Mouse (Mus musculus) splenic B cell, adult 2 months (primary cell): ENCODE data around the gene Tcf25.
A peak's percentile ranks its signal among the peaks of the same experiment; 100 is the strongest.

ENCODE experiments used
- DNase-seq: peaks from one replicate; pipeline ENCODE4 v3.0.0-alpha.2; 2011; ENCODE audit warnings: low read depth, low spot score
- H3K27me3 ChIP-seq: 2 replicates; pipeline ENCODE4 v1.6.1; 2012; ENCODE audit warnings: mild to moderate bottlenecking, low read length, moderate library complexity, mixed read lengths; ENCODE audit not compliant: control insufficient read depth, poor library complexity, insufficient read depth, severe bottlenecking
- H3K36me3 ChIP-seq: 2 replicates; pipeline ENCODE4 v1.6.1; 2012; ENCODE audit warnings: mild to moderate bottlenecking, low read length, moderate library complexity, mixed read lengths; ENCODE audit not compliant: control insufficient read depth, poor library complexity, insufficient read depth, severe bottlenecking

Tcf25 gene

DNA sequence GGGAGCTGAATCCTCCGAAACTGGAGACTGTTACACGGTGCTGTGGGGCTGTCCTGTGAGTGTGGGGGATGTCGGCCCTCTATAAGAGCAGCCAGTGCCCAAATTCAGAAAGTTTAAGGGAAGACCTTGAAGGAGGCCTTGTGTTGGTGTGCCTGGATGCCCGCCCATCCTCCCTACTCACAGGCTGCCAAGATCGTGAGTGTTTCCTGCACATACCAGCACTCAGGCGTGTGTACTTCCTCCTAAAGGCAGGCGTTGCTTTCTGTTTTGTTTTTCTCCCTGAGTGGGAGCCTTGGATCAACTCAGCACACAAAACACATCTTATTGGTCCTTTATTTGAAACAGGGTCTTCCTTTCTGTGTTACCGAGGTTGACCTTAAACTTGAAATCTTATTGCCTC is 31.3 kb upstream of the Tcf25 start:
- Histone ChIP-seq H3K27me3 (no peaks in the 10 kb centered on the region), H3K36me3 (no peaks in the 10 kb centered on the region)

GRCm38 (mm10) chr8:123342911-123343310 is 30.6 kb upstream of the Tcf25 start:
- Histone ChIP-seq H3K27me3 (no peaks in the 10 kb centered on the region), H3K36me3 (no peaks in the 10 kb centered on the region)
- no peak for DNase-seq

More for the DNA sequence above, 31.3 kb upstream of the Tcf25 start:
- no peak for DNase-seq

GRCm38 (mm10) chr8:123343422-123343821 is 30.1 kb upstream of the Tcf25 start:
- H3K27me3 ChIP-seq, result no peaks in the 10 kb centered on the region
- H3K36me3 ChIP-seq, result no peaks in the 10 kb centered on the region
- DNase-seq, result no peak

DNA sequence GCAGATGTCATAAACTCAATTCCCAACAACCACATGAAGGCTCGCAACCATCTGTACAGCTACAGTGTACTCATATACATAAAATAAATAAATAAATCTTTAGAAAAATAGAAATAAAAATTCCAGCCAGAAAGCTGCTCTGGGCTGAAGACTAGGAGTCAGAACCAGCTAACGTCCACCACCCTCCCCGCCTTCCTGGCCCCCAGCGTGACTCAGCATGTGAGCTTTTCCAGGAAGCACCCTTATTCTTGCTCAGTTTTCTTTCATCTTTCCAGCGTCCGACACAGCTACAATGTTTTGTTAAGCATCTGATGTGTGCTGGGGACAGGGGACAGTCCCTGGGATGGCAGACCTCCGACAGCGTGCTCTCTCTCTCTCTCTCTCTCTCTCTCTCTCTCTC is 28.4 kb upstream of the Tcf25 start:
- no peak for DNase-seq
- no peaks in the 10 kb centered on the region for H3K27me3 ChIP-seq
- H3K36me3 ChIP-seq, result no peaks in the 10 kb centered on the region

GRCm38 (mm10) chr8:123345856-123346255 is 27.7 kb upstream of the Tcf25 start:
- DNase-seq, result no peak
- H3K36me3 ChIP-seq, result no peaks in the 10 kb centered on the region
- H3K27me3 ChIP-seq, result no peaks in the 10 kb centered on the region

- DNase-seq, result no peak
These were observed 26.3 kb upstream of the Tcf25 start for GRCm38 (mm10) chr8:123347293-123347692.

DNA sequence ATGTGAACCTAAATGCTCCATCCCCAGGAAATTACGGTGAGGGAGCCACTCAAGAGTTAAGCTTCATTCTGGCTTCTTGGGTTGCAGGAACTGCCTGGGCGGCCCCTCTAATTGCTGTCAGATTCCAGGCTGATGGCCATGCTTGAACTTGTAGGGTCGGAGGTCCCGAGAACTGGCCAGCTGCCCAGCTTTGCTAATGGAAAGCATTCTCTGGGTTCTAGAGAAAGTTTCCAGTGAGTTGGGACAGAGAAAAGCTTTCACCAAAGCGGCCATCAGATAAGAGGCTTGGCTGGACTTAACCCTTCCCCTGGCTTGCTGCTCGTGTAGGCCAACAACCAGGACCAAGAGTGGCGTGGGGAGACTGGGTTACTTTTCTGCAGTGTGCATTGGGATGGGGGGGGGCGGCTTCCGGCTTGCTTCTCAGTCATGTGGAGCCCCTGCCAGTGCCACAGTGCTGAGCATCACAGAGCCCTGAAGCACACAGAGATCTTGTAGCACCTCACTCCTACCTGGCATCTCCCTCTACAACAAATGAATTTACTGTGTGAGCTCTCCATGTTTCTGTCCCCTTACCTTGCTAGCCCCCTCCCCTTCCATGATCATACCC is 25.2 kb upstream of the Tcf25 start:
- Histone ChIP-seq H3K36me3 (no peaks in the 10 kb centered on the region), H3K27me3 (no peaks in the 10 kb centered on the region)
- no peak for DNase-seq

More at GRCm38 (mm10) chr8:123347293-123347692, 26.3 kb upstream of the Tcf25 start:
- Histone ChIP-seq H3K27me3 (no peaks in the 10 kb centered on the region), H3K36me3 (no peaks in the 10 kb centered on the region)

GRCm38 (mm10) chr8:123349073-123349472 is 24.5 kb upstream of the Tcf25 start:
- Histone ChIP-seq H3K36me3 (no peaks in the 10 kb centered on the region), H3K27me3 (no peaks in the 10 kb centered on the region)
- DNase-seq, result no peak

GRCm38 (mm10) chr8:123352118-123352517 is 21.4 kb upstream of the Tcf25 start:
- no peaks in the 10 kb centered on the region for H3K36me3 ChIP-seq
- no peaks in the 10 kb centered on the region for H3K27me3 ChIP-seq
- no peak for DNase-seq

DNA sequence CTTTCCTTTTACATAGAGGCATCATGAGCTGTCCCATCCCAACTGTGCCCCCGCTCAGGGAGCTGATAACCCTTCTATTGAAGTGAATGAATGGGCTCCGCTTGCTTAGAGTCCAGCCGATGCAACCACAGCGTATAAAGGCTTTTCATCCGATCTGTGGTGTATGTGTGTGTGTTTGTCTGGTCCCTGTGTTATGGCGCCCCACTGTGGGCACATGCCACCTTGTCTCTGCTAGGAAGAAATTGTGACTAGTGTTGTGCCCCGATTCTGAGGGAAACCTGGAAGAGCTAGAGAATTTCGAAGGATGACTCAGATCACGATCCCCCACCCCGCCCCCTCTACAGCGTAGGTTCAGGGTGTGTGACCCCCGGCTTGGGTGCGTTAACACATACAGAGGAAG is 20.8 kb upstream of the Tcf25 start:
- H3K27me3 ChIP-seq, result no peaks in the 10 kb centered on the region
- DNase-seq, result no peak
- no peaks in the 10 kb centered on the region for H3K36me3 ChIP-seq

DNA sequence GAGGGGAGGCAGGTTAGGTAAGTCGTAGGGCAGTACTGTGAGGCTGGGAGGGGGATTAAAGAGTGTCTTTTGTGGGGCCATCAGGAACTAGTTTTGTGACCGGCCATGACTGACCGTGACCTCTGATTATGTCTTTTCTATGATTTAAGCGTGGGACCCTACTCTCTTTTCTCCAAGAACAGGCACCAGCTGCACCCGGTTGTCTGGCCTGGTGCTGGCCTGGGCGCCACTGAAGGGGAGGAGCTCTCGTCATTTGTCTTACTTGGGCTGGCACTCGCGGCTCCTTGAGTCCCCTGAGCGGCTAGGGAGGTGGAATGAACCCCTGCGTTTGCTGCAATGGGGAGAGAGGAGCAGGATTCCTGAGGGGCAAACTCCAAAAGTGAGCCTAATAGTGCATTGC is 20.3 kb upstream of the Tcf25 start:
- Histone ChIP-seq H3K36me3 (no peaks in the 10 kb centered on the region), H3K27me3 (no peaks in the 10 kb centered on the region)
- no peak for DNase-seq

- DNase-seq, result peak; percentile 85
- H3K36me3 ChIP-seq, result no peaks in the 10 kb centered on the region
- H3K27me3 ChIP-seq, result no peaks in the 10 kb centered on the region
These were observed 12.3 kb upstream of the Tcf25 start for GRCm38 (mm10) chr8:123361082-123361739.

DNA sequence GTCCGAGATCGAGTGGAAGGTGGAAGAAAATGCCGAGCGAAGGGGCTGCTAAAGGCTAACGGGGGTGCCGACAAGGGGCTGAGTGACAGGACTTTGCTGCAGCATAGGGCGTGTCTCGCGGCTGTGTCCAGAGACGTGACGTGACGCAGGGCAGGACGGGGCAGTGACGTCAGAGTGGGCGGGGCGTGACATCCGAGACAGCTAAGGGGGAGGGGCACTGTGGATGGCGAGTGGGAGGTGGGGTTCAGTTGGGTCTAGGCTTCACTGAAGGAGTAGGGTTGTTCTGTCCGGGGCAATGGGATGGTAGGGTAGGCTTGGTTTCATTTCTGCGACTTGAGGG is 656 bp downstream of the Tcf25 start:
- Histone ChIP-seq H3K36me3 (no peaks in the 10 kb centered on the region), H3K27me3 (no peaks in the 10 kb centered on the region)

DNA sequence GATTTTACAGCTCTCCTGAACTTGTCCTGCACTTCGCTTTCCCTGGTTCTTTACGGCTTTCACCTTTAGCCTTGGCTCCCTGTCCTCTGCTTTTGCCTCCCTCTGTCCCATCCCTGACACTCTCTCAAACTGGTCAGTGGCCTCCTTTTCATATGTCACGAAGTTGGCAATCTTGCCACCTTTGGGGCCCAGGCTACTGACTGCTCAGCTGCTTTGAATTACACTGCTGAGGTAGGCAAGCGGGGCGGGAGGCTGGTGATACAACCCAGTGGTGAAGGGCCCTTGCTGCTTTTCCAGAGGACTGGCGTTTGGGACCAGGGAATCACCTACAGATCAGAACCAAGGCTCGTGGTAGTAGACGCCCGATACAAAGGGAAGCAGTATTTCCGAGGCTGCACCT is 2.1 kb downstream of the Tcf25 start:
- DNase-seq, result no peak
- H3K27me3 ChIP-seq, result no peaks in the 10 kb centered on the region
- no peaks in the 10 kb centered on the region; the same call in 1 of the 2 replicates for H3K36me3 ChIP-seq

More for the DNA sequence above, 656 bp downstream of the Tcf25 start:
- peak; percentile 97 for DNase-seq

- Histone ChIP-seq H3K36me3 (no peaks in the 10 kb centered on the region; the same call in 1 of the 2 replicates), H3K27me3 (no peaks in the 10 kb centered on the region)
- no peak for DNase-seq
These were observed 2.6 kb downstream of the Tcf25 start for GRCm38 (mm10) chr8:123376106-123376505.

GRCm38 (mm10) chr8:123381711-123382110 is 8.2 kb downstream of the Tcf25 start:
- H3K36me3 ChIP-seq, result peaks cover 19% of the 10 kb centered on the region
- no peak for DNase-seq
- H3K27me3 ChIP-seq, result no peaks in the 10 kb centered on the region
